Mouse (Mus musculus): ENCODE data around the gene Rap1gds1. TPM values are rescaled to one million over a fixed set of nuclear protein-coding genes. Genes with fewer than 3 reads are reported as not detected.

The Rap1gds1 gene
- polyA plus RNA-seq, 1 experiment from 2014 or later, result 65.4 TPM

DNA sequence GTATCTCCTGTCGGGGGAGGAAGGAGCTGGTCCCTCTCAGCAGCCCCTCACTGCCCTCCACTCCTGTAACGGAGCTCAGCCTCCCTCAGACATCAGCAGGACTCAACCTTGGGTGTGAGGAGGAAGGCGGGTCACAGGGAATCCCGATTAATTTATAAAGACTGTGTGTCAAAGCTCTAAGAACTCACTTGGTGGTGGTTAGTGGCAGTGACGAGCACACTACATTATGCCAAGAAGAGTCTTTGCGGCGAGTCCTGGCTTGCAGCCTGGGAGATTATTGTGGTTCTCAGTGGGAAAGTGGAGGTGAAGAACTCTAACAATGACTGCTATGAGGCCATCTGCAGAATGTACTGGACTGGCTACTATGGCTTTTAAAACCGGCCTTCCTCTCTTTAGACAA is 148.8 kb downstream of the Rap1gds1 start:
- ATAC-seq (ENCODE audit: insufficient number of reproducible peaks, insufficient read depth, low FRiP score, low TSS enrichment), result no peak
- H3K4me3 ChIP-seq, result no peak overlapping the region
- H3K27ac ChIP-seq, result no peak overlapping the region
- no peaks in the 10 kb centered on the region for H3K4me1 ChIP-seq
- H3K4me2 ChIP-seq (replicated peaks), result no peak overlapping the region
- no peak overlapping the region for H3K9ac ChIP-seq
- peaks cover 15% of the 10 kb centered on the region for H3K36me3 ChIP-seq
- no peaks in the 10 kb centered on the region for H3K27me3 ChIP-seq
- 86% methylated on average over 8 of the region's 8 CpGs for WGBS
- H3K9me3 ChIP-seq, result no peaks in the 10 kb centered on the region

DNA sequence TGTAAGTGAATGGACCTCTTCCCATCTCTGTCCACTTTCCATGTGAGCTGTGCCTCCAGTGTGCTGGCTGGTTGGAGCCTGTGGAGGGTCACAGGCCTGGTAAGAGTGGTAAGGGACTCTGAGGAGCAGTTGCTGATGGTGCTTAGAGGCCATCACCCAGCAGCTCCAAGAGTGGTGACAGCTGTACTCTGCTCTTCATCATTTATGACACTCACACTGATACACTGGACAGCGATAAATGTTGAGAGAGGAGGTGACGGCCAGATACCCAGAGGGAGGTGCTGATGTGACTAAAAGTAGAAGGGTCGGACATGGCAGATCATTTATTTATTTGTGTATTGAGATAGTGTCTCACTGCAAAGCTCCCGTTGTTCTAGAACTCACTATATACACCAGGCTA is 156.8 kb downstream of the Rap1gds1 start:
- Histone ChIP-seq H3K9me3 (no peaks in the 10 kb centered on the region), H3K36me3 (no peaks in the 10 kb centered on the region), H3K4me2 (replicated peaks) (no peak overlapping the region), H3K9ac (no peak overlapping the region), H3K4me3 (no peak overlapping the region), H3K27ac (no peak overlapping the region), H3K27me3 (no peaks in the 10 kb centered on the region), H3K4me1 (no peaks in the 10 kb centered on the region)
- no peak for ATAC-seq (ENCODE audit: insufficient number of reproducible peaks, insufficient read depth, low FRiP score, low TSS enrichment)
- 87% methylated on average over 4 of the region's 4 CpGs for WGBS

DNA sequence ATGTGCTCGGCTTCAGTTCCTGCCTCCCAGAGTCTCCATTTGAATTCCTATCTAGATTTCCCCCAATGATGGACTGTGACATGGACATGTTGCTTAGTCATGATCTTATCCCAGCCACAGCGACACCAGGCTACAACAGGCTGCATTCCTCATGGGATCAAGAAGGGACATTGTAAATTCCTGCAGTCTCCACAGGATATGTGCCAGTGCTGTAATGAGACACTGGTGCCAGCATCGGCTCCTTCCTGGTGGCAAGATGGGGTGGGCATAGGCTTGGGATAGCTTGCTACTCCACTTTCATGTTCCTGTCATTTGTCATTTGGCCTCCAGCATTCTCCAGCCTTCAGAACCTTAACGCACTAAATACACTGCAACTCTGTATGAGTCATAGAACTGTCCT is 158.0 kb downstream of the Rap1gds1 start:
- no peaks in the 10 kb centered on the region for H3K9me3 ChIP-seq
- no peak for ATAC-seq (ENCODE audit: insufficient number of reproducible peaks, insufficient read depth, low FRiP score, low TSS enrichment)
- no peak overlapping the region for H3K9ac ChIP-seq
- no peaks in the 10 kb centered on the region for H3K27me3 ChIP-seq
- H3K27ac ChIP-seq, result no peak overlapping the region
- H3K4me3 ChIP-seq, result no peak overlapping the region
- no peaks in the 10 kb centered on the region for H3K4me1 ChIP-seq
- H3K4me2 ChIP-seq (replicated peaks), result no peak overlapping the region
- 83% methylated on average over 4 of the region's 4 CpGs for WGBS
- no peaks in the 10 kb centered on the region for H3K36me3 ChIP-seq

DNA sequence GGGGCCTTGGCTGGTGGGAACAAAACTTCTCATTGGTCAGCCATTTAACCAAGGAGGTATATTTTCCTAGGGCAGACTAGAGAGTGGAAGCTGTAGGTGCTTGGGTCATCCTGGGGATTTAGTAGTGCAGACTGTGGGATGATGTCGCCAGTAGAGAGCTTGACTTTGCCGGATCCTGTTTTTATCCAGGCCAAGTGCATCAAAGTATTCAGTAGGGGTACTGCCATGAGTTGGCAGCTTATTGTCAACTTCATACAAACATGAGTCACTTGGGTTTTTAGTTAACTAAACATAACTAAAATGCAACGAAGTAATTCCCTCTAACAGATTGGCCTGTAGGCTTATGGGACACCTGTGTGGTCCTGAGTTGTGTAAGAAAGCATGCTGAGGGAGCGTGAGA is 158.4 kb downstream of the Rap1gds1 start:
- Histone ChIP-seq H3K27me3 (no peaks in the 10 kb centered on the region), H3K9me3 (no peaks in the 10 kb centered on the region), H3K27ac (no peak overlapping the region), H3K4me1 (no peaks in the 10 kb centered on the region), H3K36me3 (no peaks in the 10 kb centered on the region), H3K9ac (no peak overlapping the region), H3K4me2 (replicated peaks) (no peak overlapping the region), H3K4me3 (no peak overlapping the region)
- ATAC-seq (ENCODE audit: insufficient number of reproducible peaks, insufficient read depth, low FRiP score, low TSS enrichment), result no peak
- 88% methylated on average over 4 of the region's 4 CpGs for WGBS

DNA sequence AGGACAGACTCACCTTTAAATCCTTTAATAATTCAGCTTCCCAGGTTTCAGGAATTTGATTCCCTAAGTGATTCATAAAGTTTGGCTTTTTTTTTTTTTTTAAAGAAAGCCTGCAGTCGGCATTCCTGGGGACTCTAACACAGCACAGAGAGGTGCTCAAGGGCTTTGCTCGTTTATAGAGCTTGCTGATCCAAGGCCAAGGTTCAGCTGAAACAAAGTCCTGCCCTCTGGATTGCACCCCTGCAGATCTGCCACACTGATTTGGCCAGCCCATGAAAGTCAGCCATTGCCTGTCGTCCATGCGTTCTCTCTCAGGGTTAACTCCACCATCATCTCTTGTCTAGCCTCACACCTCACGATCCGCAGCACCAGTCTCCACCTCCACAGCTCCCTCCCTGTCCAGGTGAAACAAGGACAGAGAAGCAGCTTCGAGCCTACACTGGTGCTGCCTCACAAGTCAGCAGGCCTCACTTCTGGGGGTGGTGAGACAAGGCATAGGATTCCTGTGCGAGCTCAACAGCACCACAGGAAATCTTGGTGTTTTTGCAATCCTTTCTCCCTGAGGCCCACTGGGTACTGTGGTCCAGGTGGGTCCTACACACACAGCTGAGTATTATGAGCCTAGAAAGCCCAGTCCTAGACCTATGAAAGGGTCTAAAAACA is 160.2 kb downstream of the Rap1gds1 start:
- Histone ChIP-seq H3K4me1 (no peaks in the 10 kb centered on the region), H3K9ac (no peak overlapping the region), H3K27ac (no peak overlapping the region), H3K36me3 (no peaks in the 10 kb centered on the region), H3K4me3 (no peak overlapping the region), H3K4me2 (replicated peaks) (no peak overlapping the region), H3K27me3 (no peaks in the 10 kb centered on the region), H3K9me3 (no peaks in the 10 kb centered on the region)
- WGBS, result 59% methylated on average over 8 of the region's 8 CpGs
- ATAC-seq (ENCODE audit: insufficient number of reproducible peaks, insufficient read depth, low FRiP score, low TSS enrichment), result no peak

DNA sequence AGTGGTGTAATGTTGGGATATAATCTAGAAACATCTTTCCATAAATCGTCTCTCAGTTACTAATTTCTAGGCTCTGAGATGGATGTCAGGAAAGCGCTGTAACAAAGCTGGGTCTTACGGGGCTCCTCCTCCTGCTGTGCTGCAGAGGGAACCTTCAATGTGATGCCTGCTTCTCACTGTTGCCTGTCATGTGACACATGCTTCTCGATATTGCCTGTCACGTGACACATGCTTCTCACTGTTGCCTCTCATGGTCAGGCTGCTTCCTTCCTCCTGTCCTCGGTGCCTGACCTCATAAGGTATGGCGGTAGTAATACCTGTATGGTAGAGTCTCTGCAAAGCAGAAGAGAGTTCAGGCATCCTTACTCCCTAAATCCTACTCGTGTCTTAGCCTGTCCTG is 162.5 kb downstream of the Rap1gds1 start:
- no peak overlapping the region for H3K9ac ChIP-seq
- 91% methylated on average over 8 of the region's 8 CpGs for WGBS
- no peaks in the 10 kb centered on the region for H3K4me1 ChIP-seq
- no peak overlapping the region for H3K27ac ChIP-seq
- no peaks in the 10 kb centered on the region for H3K27me3 ChIP-seq
- no peak overlapping the region for H3K4me3 ChIP-seq
- H3K4me2 ChIP-seq (replicated peaks), result no peak overlapping the region
- H3K36me3 ChIP-seq, result no peaks in the 10 kb centered on the region
- ATAC-seq (ENCODE audit: insufficient number of reproducible peaks, insufficient read depth, low FRiP score, low TSS enrichment), result no peak
- H3K9me3 ChIP-seq, result no peaks in the 10 kb centered on the region

DNA sequence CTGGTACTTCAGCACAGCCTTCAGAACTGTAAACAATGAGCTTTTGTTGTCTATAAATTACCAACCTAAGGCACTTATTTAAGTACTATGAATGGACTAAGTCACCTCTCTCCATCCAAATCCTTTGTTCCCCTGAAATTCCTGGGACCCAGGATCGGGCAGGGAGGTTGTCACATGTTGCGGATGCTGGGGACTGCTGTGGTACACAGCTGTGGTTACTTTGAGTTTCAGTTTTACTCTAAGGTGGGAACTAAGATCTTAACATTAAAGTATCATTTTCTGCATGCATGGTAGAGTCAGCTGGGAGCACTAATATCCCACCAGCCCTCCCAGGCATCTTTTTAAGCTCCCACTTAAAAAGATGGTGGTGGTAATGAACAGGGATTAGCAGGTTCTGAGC is 165.7 kb downstream of the Rap1gds1 start:
- no peak overlapping the region for H3K4me2 ChIP-seq (replicated peaks)
- no peak overlapping the region for H3K4me3 ChIP-seq
- no peak overlapping the region for H3K27ac ChIP-seq
- no peaks in the 10 kb centered on the region for H3K27me3 ChIP-seq
- H3K9ac ChIP-seq, result no peak overlapping the region
- 79% methylated on average over 2 of the region's 2 CpGs for WGBS
- ATAC-seq (ENCODE audit: insufficient number of reproducible peaks, insufficient read depth, low FRiP score, low TSS enrichment), result no peak
- H3K9me3 ChIP-seq, result no peaks in the 10 kb centered on the region
- H3K36me3 ChIP-seq, result no peaks in the 10 kb centered on the region
- peaks cover 9% of the 10 kb centered on the region for H3K4me1 ChIP-seq

DNA sequence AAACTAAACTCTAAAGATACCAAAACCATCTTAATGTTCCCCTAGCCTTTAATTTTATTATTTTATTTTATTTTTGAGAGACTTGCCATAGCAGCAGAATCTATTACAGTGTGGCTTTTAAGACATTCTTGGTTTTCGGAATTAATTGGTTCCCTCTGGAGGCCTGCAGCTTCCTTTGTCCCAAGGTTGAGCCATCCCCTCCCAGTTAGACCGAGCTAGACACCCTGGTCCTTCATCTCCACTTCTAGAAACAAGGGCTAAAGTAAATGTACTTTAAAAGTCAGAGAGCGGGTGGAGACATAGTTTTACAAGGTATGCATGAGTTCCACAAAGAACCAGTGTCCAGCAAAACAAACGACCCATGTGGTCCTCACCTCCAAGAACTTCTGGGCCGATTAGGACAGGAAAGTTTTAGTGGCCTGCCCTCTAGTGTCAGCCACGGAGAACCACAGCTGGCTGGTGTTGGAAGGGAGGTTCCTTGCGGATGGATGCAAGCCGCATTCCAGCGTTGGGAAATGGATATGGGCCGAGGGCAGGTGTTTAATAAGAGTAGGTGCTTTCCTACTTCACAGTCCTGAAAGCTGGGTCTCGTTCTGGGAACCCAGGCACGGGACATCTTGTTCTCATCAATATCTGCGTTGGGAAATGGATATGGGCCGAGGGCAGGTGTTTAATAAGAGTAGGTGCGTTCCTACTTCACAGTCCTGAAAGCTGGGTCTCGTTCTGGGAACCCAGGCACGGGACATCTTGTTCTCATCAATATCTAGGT is 168.7 kb downstream of the Rap1gds1 start:
- Histone ChIP-seq H3K27me3 (no peaks in the 10 kb centered on the region), H3K4me2 (replicated peaks) (no peak overlapping the region), H3K36me3 (no peaks in the 10 kb centered on the region), H3K9me3 (no peaks in the 10 kb centered on the region), H3K9ac (no peak overlapping the region), H3K4me1 (peaks cover 9% of the 10 kb centered on the region), H3K27ac (no peak overlapping the region), H3K4me3 (no peak overlapping the region)
- 25% methylated on average over 17 of the region's 17 CpGs for WGBS
- ATAC-seq (ENCODE audit: insufficient number of reproducible peaks, insufficient read depth, low FRiP score, low TSS enrichment), result peak; percentile 42

DNA sequence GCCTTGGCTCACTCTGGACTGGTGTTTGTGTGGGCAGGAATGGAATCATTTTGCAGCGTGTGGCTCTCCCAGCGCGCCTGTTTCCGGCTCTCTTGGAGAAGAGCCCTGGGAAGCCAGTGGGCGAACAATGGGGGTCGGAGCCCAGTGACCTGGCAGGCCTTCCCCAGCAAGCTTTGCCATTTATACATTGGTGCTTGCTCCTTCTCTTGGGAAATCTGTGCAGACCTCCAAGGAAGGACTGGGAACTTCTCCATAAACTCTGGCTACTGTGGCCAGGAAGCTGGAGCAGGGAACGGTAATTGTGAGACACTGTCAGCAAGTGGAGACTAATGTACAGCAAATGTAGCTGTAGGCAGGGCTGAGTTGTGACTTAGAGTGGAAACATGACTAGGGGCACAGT is 169.3 kb downstream of the Rap1gds1 start:
- H3K9ac ChIP-seq, result no peak overlapping the region
- no peaks in the 10 kb centered on the region for H3K27me3 ChIP-seq
- peaks cover 12% of the 10 kb centered on the region for H3K4me1 ChIP-seq
- no peaks in the 10 kb centered on the region for H3K36me3 ChIP-seq
- ATAC-seq (ENCODE audit: insufficient number of reproducible peaks, insufficient read depth, low FRiP score, low TSS enrichment), result no peak
- H3K9me3 ChIP-seq, result no peaks in the 10 kb centered on the region
- H3K4me3 ChIP-seq, result no peak overlapping the region
- H3K4me2 ChIP-seq (replicated peaks), result no peak overlapping the region
- 22% methylated on average over 7 of the region's 7 CpGs for WGBS
- 0 out of 2 replicates have a peak overlapping the region, but pooled peaks have one; percentile 54 for H3K27ac ChIP-seq

DNA sequence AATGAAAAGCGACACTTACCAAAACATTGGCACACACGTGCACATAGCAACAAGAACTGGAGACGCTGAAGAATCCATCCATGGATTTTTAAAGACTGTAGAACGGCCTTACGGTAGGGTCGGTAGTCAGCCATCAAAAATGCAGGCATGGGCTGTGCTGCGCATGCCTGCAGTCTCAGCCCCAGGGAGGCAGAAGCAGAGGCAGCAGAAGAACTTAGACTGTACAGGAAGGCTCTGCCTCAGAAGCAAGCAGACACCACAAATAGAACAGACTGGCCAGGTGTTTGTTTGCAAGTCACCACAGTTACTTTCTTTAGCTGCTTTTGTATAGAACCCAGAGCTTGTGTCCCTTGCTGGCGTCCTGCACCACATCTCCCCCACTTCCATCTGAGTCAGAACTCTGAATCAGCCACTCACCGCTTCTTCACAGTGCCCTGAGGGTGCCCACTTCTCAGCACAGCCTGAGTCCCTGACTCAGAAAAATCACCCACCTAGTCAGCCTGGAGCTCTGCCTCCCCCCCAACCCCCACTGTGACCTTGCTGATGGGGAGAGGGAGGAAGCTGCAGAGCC is 174.3 kb downstream of the Rap1gds1 start:
- 87% methylated on average over 9 of the region's 9 CpGs for WGBS
- Histone ChIP-seq H3K27ac (no peak overlapping the region), H3K36me3 (peaks cover 11% of the 10 kb centered on the region), H3K27me3 (no peaks in the 10 kb centered on the region), H3K9me3 (no peaks in the 10 kb centered on the region), H3K4me3 (no peak overlapping the region), H3K4me2 (replicated peaks) (no peak overlapping the region), H3K9ac (no peak overlapping the region), H3K4me1 (peaks cover 6% of the 10 kb centered on the region)
- no peak for ATAC-seq (ENCODE audit: insufficient number of reproducible peaks, insufficient read depth, low FRiP score, low TSS enrichment)

DNA sequence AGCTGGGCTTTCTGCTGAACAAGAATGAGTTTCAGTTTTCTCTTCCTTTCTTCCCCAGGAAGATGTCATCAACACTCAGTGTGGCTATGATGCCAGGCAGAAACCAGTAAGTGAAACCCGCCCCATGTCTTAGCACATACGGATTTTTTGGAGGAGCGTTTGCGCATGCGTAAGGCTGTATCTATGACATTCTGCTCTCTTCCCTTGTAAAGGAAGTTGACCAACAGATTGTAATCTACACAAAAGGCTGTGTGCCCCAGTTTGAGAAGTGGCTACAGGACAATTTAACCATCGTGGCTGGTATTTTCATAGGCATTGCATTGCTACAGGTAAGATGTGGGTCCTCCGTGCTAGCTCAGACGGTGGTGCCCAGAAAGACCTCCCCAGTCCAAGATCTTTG is 176.9 kb downstream of the Rap1gds1 start:
- Histone ChIP-seq H3K9ac (no peak overlapping the region), H3K36me3 (peaks cover 11% of the 10 kb centered on the region), H3K4me1 (0 out of 2 replicates have a peak, but pooled peaks cover 3% of the 10 kb centered on the region), H3K9me3 (no peaks in the 10 kb centered on the region), H3K4me2 (replicated peaks) (no peak overlapping the region), H3K27me3 (no peaks in the 10 kb centered on the region), H3K27ac (no peak overlapping the region), H3K4me3 (no peak overlapping the region)
- 94% methylated on average over 8 of the region's 8 CpGs for WGBS
- no peak for ATAC-seq (ENCODE audit: insufficient number of reproducible peaks, insufficient read depth, low FRiP score, low TSS enrichment)

DNA sequence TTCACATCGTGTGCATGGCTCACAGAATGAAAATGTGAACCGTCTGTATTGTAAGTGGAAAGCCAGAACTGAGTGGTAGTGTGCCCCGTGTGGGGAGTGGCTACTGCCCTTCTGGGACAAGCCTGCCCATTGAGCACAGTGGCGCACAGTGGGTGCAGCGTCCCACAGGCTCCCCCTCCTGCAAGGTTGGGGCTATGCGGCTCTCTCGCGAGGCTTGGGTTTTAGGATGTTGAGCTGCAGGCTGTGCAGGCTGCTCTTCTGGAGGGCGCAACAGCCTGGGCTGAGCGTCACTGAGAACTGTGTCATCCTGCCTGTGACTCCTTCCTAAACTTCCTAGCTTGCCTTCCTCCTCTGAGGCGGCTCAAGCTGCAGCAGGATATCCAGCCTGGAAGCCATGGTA is 177.5 kb downstream of the Rap1gds1 start:
- no peak overlapping the region for H3K27ac ChIP-seq
- WGBS, result 85% methylated on average over 11 of the region's 11 CpGs
- ATAC-seq (ENCODE audit: insufficient number of reproducible peaks, insufficient read depth, low FRiP score, low TSS enrichment), result no peak
- no peaks in the 10 kb centered on the region for H3K27me3 ChIP-seq
- no peak overlapping the region for H3K4me2 ChIP-seq (replicated peaks)
- H3K9me3 ChIP-seq, result no peaks in the 10 kb centered on the region
- no peak overlapping the region; the same call in 1 of the 2 replicates for H3K9ac ChIP-seq
- peaks cover 11% of the 10 kb centered on the region for H3K36me3 ChIP-seq
- H3K4me3 ChIP-seq, result no peak overlapping the region
- 0 out of 2 replicates have a peak, but pooled peaks cover 3% of the 10 kb centered on the region for H3K4me1 ChIP-seq
